Mouse (Mus musculus): ENCODE data around the gene Fscb.

Fscb gene

GRCm38 (mm10) chr12:64474590-64474989, at the start of gene Fscb:
Fscb (minus strand) TSS chr12:64474690.
- DNase-seq (ENCODE audit: extremely low spot score, low read depth, low spot score): no peak

GRCm38 (mm10) chr12:64516775-64517174, 42.3 kb upstream of the Fscb start:
- DNase-seq (ENCODE audit: extremely low spot score, low read depth, low spot score): no peak

GRCm38 (mm10) chr12:64513439-64513838, 38.9 kb upstream of the Fscb start:
- no peak for DNase-seq (ENCODE audit: extremely low spot score, low read depth, low spot score)

- DNase-seq (ENCODE audit: extremely low spot score, low read depth, low spot score): no peak
Measured at GRCm38 (mm10) chr12:64497706-64498105, 23.2 kb upstream of the Fscb start.

GRCm38 (mm10) chr12:64473615-64474014, 875 bp downstream of the Fscb start:
- DNase-seq (ENCODE audit: extremely low spot score, low read depth, low spot score): no peak

- DNase-seq (ENCODE audit: extremely low spot score, low read depth, low spot score): no peak
Measured at GRCm38 (mm10) chr12:64473136-64473535, 1.4 kb downstream of the Fscb start.

GRCm38 (mm10) chr12:64455228-64455627, 19.3 kb downstream of the Fscb start:
- no peak for DNase-seq (ENCODE audit: extremely low spot score, low read depth, low spot score)

- no peak for DNase-seq (ENCODE audit: extremely low spot score, low read depth, low spot score)
Measured at GRCm38 (mm10) chr12:64449911-64450310, 24.6 kb downstream of the Fscb start.

- DNase-seq (ENCODE audit: extremely low spot score, low read depth, low spot score): no peak
Measured at GRCm38 (mm10) chr12:64436675-64437074, 37.8 kb downstream of the Fscb start.

All from hindlimb bud, embryonic 11.5 days (tissue).